Mouse (Mus musculus) intestine, postnatal 0 days (tissue): Measurements from ENCODE around the gene Colq. TPM values are rescaled to one million over a fixed set of nuclear protein-coding genes. Genes with fewer than 3 reads are reported as not detected.

Source experiments
- ATAC-seq: fragments of 200-750 bp; cut with Nextera tagmentation; 2 replicates; pipeline ENCODE4 v1.8.0; 2017; ENCODE audit warnings: mild to moderate bottlenecking, moderate TSS enrichment, moderate library complexity
- H3K27ac ChIP-seq: fragments of 300-500 bp; sonication (generic); 2 replicates; pipeline ENCODE4 v1.5.1; 2014; ENCODE audit warnings: mild to moderate bottlenecking, low read depth, low read length, moderate library complexity
- H3K27me3 ChIP-seq: fragments of 300-500 bp; sonication (generic); replicated peaks from 2 replicates; pipeline ENCODE4 v1.6.1; 2014; ENCODE audit warnings: low read length, mixed read lengths; ENCODE audit not compliant: control insufficient read depth, insufficient read depth
- H3K36me3 ChIP-seq: fragments of 300-500 bp; sonication (generic); 2 replicates; pipeline ENCODE4 v1.6.1; 2014; ENCODE audit warnings: mild to moderate bottlenecking, moderate library complexity; ENCODE audit not compliant: control insufficient read depth, insufficient read depth
- H3K4me1 ChIP-seq: fragments of 300-500 bp; sonication (generic); replicated peaks from 2 replicates; pipeline ENCODE4 v1.6.1; 2014; ENCODE audit warnings: antibody characterized with exemption, low read length, mixed read lengths; ENCODE audit not compliant: control insufficient read depth, insufficient read depth
- H3K4me2 ChIP-seq: fragments of 300-500 bp; sonication (generic); replicated peaks from 2 replicates; pipeline ENCODE4 v1.6.1; 2014; ENCODE audit warnings: low read depth, mild to moderate bottlenecking, moderate library complexity
- H3K4me3 ChIP-seq: fragments of 300-500 bp; sonication (generic); 2 replicates; pipeline ENCODE4 v1.5.1; 2014; ENCODE audit warnings: low read depth, low read length
- H3K9ac ChIP-seq: fragments of 300-500 bp; sonication (generic); 2 replicates; pipeline ENCODE4 v1.6.1; 2014; ENCODE audit warnings: mild to moderate bottlenecking, low read depth, low read length
- H3K9me3 ChIP-seq: fragments of 300-500 bp; sonication (generic); 2 replicates; pipeline ENCODE4 v1.6.1; 2016; ENCODE audit warnings: mixed run types; ENCODE audit not compliant: control insufficient read depth
- CTCF ChIP-seq: sonication (generic); IDR thresholded peaks from 2 replicates; pipeline ENCODE4 v1.5.1; 2016; ENCODE audit warnings: low read depth, mild to moderate bottlenecking, control low read depth, antibody characterized with exemption, moderate library complexity
- WGBS: fragments of 180-500 bp; shearing (Covaris S2); extraction: QIAGEN DNeasy Blood & Tissue Kit; methylation state at CpG from one replicate; pipeline ENCODE4 v1.1.7; 2014; 5-methylcytosine and 5-hydroxymethylcytosine counted together
- polyA plus RNA-seq: library from polyadenylated mRNA; unstranded; fragments of >200 nt; fragmentation: Nextera tagmentation; extraction: Ambion mirVana; gene quantifications from 2 replicates; pipeline ENCODE4 v1.2.1, GENCODE M21; 2015

Gene Colq
- 0.66 and 0.68 TPM in 2 replicates for polyA plus RNA-seq

GRCm38 (mm10) chr14:31591243-31591642 is at the start of gene Colq:
Gene Colq, minus strand, starts transcription at chr14:31591343.
- H3K27ac ChIP-seq: no peak within 1 kb of the TSS
- H3K4me2 ChIP-seq: no peak within 1 kb of the TSS
- H3K4me1 ChIP-seq: no peaks in the 10 kb centered on the region
- TF ChIP-seq CTCF: no peak
- no peaks in the 10 kb centered on the region for H3K27me3 ChIP-seq
- H3K4me3 ChIP-seq: no peak within 1 kb of the TSS
- H3K36me3 ChIP-seq: no peaks in the 10 kb centered on the region
- ATAC-seq: no peak
- WGBS: 81% methylated on average over 3 of the region's 3 CpGs
- H3K9ac ChIP-seq: no peak within 1 kb of the TSS
- H3K9me3 ChIP-seq: no peaks in the 10 kb centered on the region

- Histone ChIP-seq H3K4me2 (peak within 1 kb of the TSS; percentile 88), H3K4me3 (peak within 1 kb of the TSS; percentile 64), H3K36me3 (no peaks in the 10 kb centered on the region), H3K4me1 (peaks cover 3% of the 10 kb centered on the region; the same call in 1 of the 2 replicates), H3K27me3 (no peaks in the 10 kb centered on the region), H3K27ac (peak within 1 kb of the TSS; percentile 84), H3K9ac (peak within 1 kb of the TSS; percentile 63), H3K9me3 (no peaks in the 10 kb centered on the region)
- no peak for ATAC-seq
- no peak for TF ChIP-seq CTCF
- WGBS: 2% methylated on average over 26 of the region's 26 CpGs
These were observed 49.3 kb upstream of the Colq start, which contains the start of gene Gm49387 for GRCm38 (mm10) chr14:31640346-31640889. Gene Gm49387, minus strand, starts transcription at chr14:31640878.

GRCm38 (mm10) chr14:31630677-31631076 is 39.5 kb upstream of the Colq start:
- Histone ChIP-seq H3K9me3 (no peaks in the 10 kb centered on the region), H3K4me2 (no peak overlapping the region), H3K9ac (no peak overlapping the region), H3K27me3 (no peaks in the 10 kb centered on the region), H3K4me3 (no peak overlapping the region), H3K4me1 (no peaks in the 10 kb centered on the region), H3K27ac (no peak overlapping the region), H3K36me3 (peaks cover 8% of the 10 kb centered on the region; the same call in 1 of the 2 replicates)
- TF ChIP-seq CTCF: no peak
- whole genome bisulfite sequencing: 81% methylated on average over 7 of the region's 7 CpGs
- ATAC-seq: no peak

GRCm38 (mm10) chr14:31622748-31623147 is 31.6 kb upstream of the Colq start:
- ATAC-seq: no peak
- TF ChIP-seq CTCF: no peak

GRCm38 (mm10) chr14:31620591-31621223 is 29.6 kb upstream of the Colq start:
- no peak overlapping the region for H3K4me2 ChIP-seq
- H3K9ac ChIP-seq: no peak overlapping the region
- H3K27ac ChIP-seq: no peak overlapping the region
- 75% methylated on average over 9 of the region's 9 CpGs for WGBS
- H3K9me3 ChIP-seq: no peaks in the 10 kb centered on the region
- no peaks in the 10 kb centered on the region for H3K27me3 ChIP-seq
- H3K4me3 ChIP-seq: no peak overlapping the region
- H3K36me3 ChIP-seq: peaks cover 10% of the 10 kb centered on the region; the same call in 1 of the 2 replicates
- TF ChIP-seq CTCF: no peak
- H3K4me1 ChIP-seq: no peaks in the 10 kb centered on the region
- no peak for ATAC-seq

More at GRCm38 (mm10) chr14:31622748-31623147, 31.6 kb upstream of the Colq start:
- no peak overlapping the region for H3K27ac ChIP-seq
- no peak overlapping the region for H3K4me2 ChIP-seq
- no peak overlapping the region for H3K9ac ChIP-seq
- 87% methylated on average over 12 of the region's 12 CpGs for WGBS
- H3K4me3 ChIP-seq: no peak overlapping the region
- H3K27me3 ChIP-seq: no peaks in the 10 kb centered on the region
- H3K36me3 ChIP-seq: peaks cover 13% of the 10 kb centered on the region; the same call in 1 of the 2 replicates
- no peaks in the 10 kb centered on the region for H3K9me3 ChIP-seq
- no peaks in the 10 kb centered on the region for H3K4me1 ChIP-seq

- no peak overlapping the region for H3K27ac ChIP-seq
- H3K4me3 ChIP-seq: no peak overlapping the region
- H3K9ac ChIP-seq: no peak overlapping the region
- no peak overlapping the region for H3K4me2 ChIP-seq
- ATAC-seq: no peak
- H3K4me1 ChIP-seq: no peaks in the 10 kb centered on the region
- no peak for TF ChIP-seq CTCF
- H3K9me3 ChIP-seq: no peaks in the 10 kb centered on the region
- peaks cover 10% of the 10 kb centered on the region; the same call in 1 of the 2 replicates for H3K36me3 ChIP-seq
- no peaks in the 10 kb centered on the region for H3K27me3 ChIP-seq
- WGBS: 80% methylated on average over 3 of the region's 3 CpGs
These were observed 26.9 kb upstream of the Colq start for GRCm38 (mm10) chr14:31617997-31618396.
